Mouse (Mus musculus): ENCODE data around the gene Dffb. TPM values are rescaled to one million over a fixed set of nuclear protein-coding genes. Genes with fewer than 3 reads are reported as not detected.

Dffb gene
- polyA plus RNA-seq, 1 experiment from 2014 or later = 14.1 TPM

GRCm38 (mm10) chr4:153968063-153968462 lies 6.9 kb downstream of the Dffb start:
- no peak for ATAC-seq (ENCODE audit: low FRiP score, low TSS enrichment)
- WGBS = 79% methylated on average over 2 of the region's 2 CpGs
- H3K4me2 ChIP-seq (replicated peaks; ENCODE audit: low read depth, low read length) = no peak overlapping the region

GRCm38 (mm10) chr4:153967556-153967955 lies 7.4 kb downstream of the Dffb start:
- no peaks in the 10 kb centered on the region for H3K9me3 ChIP-seq (ENCODE audit: low read length)
- no peak overlapping the region for H3K9ac ChIP-seq (replicated peaks; ENCODE audit: low read length)
- H3K4me2 ChIP-seq (replicated peaks; ENCODE audit: low read depth, low read length) = no peak overlapping the region
- H3K4me1 ChIP-seq (ENCODE audit: insufficient read depth, low read length) = no peaks in the 10 kb centered on the region
- H3K36me3 ChIP-seq (ENCODE audit: insufficient read depth, low read length) = peaks cover 53% of the 10 kb centered on the region
- no peak overlapping the region for H3K4me3 ChIP-seq (ENCODE audit: low read length)
- H3K27ac ChIP-seq (ENCODE audit: low read length) = no peak overlapping the region
- 88% methylated on average over 2 of the region's 2 CpGs for WGBS
- no peaks in the 10 kb centered on the region for H3K27me3 ChIP-seq (ENCODE audit: insufficient read depth, low read length)
- no peak for ATAC-seq (ENCODE audit: low FRiP score, low TSS enrichment)

More at GRCm38 (mm10) chr4:153968063-153968462, 6.9 kb downstream of the Dffb start:
- Histone ChIP-seq H3K9ac (replicated peaks; ENCODE audit: low read length) (no peak overlapping the region), H3K36me3 (ENCODE audit: insufficient read depth, low read length) (peaks cover 48% of the 10 kb centered on the region), H3K9me3 (ENCODE audit: low read length) (no peaks in the 10 kb centered on the region), H3K4me1 (ENCODE audit: insufficient read depth, low read length) (no peaks in the 10 kb centered on the region), H3K27me3 (ENCODE audit: insufficient read depth, low read length) (no peaks in the 10 kb centered on the region), H3K27ac (ENCODE audit: low read length) (no peak overlapping the region), H3K4me3 (ENCODE audit: low read length) (no peak overlapping the region)

- 91% methylated on average over 5 of the region's 5 CpGs for WGBS
- no peak for ATAC-seq (ENCODE audit: low FRiP score, low TSS enrichment)
- H3K9me3 ChIP-seq (ENCODE audit: low read length) = no peaks in the 10 kb centered on the region
- no peak overlapping the region for H3K27ac ChIP-seq (ENCODE audit: low read length)
- no peak overlapping the region for H3K4me2 ChIP-seq (replicated peaks; ENCODE audit: low read depth, low read length)
- no peak overlapping the region for H3K9ac ChIP-seq (replicated peaks; ENCODE audit: low read length)
- H3K4me3 ChIP-seq (ENCODE audit: low read length) = no peak overlapping the region
- no peaks in the 10 kb centered on the region for H3K4me1 ChIP-seq (ENCODE audit: insufficient read depth, low read length)
- no peaks in the 10 kb centered on the region for H3K27me3 ChIP-seq (ENCODE audit: insufficient read depth, low read length)
- H3K36me3 ChIP-seq (ENCODE audit: insufficient read depth, low read length) = peaks cover 60% of the 10 kb centered on the region
Observed at GRCm38 (mm10) chr4:153966651-153967050, 8.3 kb downstream of the Dffb start.

GRCm38 (mm10) chr4:153962631-153963030 lies 12.3 kb downstream of the Dffb start:
- ATAC-seq (ENCODE audit: low FRiP score, low TSS enrichment) = no peak

GRCm38 (mm10) chr4:153957444-153958250 lies 17.3 kb downstream of the Dffb start:
- under 1% methylated on average over 37 of the region's 37 CpGs for WGBS
- Histone ChIP-seq H3K27me3 (ENCODE audit: insufficient read depth, low read length) (peaks cover 4% of the 10 kb centered on the region; the same call in 1 of the 2 replicates), H3K4me1 (ENCODE audit: insufficient read depth, low read length) (peaks cover 12% of the 10 kb centered on the region), H3K4me2 (replicated peaks; ENCODE audit: low read depth, low read length) (peak overlapping the region; percentile 73), H3K27ac (ENCODE audit: low read length) (peak overlapping the region; percentile 93), H3K9ac (replicated peaks; ENCODE audit: low read length) (peak overlapping the region; percentile 91), H3K9me3 (ENCODE audit: low read length) (no peaks in the 10 kb centered on the region), H3K4me3 (ENCODE audit: low read length) (peak overlapping the region; percentile 91), H3K36me3 (ENCODE audit: insufficient read depth, low read length) (peaks cover 28% of the 10 kb centered on the region)
- ATAC-seq (ENCODE audit: low FRiP score, low TSS enrichment) = peak; percentile 86

More at GRCm38 (mm10) chr4:153962631-153963030, 12.3 kb downstream of the Dffb start:
- H3K4me1 ChIP-seq (ENCODE audit: insufficient read depth, low read length) = peaks cover 12% of the 10 kb centered on the region
- no peak overlapping the region for H3K4me3 ChIP-seq (ENCODE audit: low read length)
- no peak overlapping the region for H3K4me2 ChIP-seq (replicated peaks; ENCODE audit: low read depth, low read length)
- no peak overlapping the region for H3K9ac ChIP-seq (replicated peaks; ENCODE audit: low read length)
- WGBS = 81% methylated on average over 7 of the region's 7 CpGs
- H3K36me3 ChIP-seq (ENCODE audit: insufficient read depth, low read length) = peaks cover 57% of the 10 kb centered on the region
- H3K9me3 ChIP-seq (ENCODE audit: low read length) = no peaks in the 10 kb centered on the region
- H3K27me3 ChIP-seq (ENCODE audit: insufficient read depth, low read length) = no peaks in the 10 kb centered on the region
- no peak overlapping the region for H3K27ac ChIP-seq (ENCODE audit: low read length)

GRCm38 (mm10) chr4:153956569-153957405 lies 18.1 kb downstream of the Dffb start, which contains the start of gene A430005L14Rik:
Gene A430005L14Rik, plus strand, starts transcription at chr4:153957237.
- WGBS = 2% methylated on average over 63 of the region's 67 CpGs
- Histone ChIP-seq H3K36me3 (ENCODE audit: insufficient read depth, low read length) (peaks cover 19% of the 10 kb centered on the region), H3K4me1 (ENCODE audit: insufficient read depth, low read length) (peaks cover 12% of the 10 kb centered on the region), H3K4me3 (ENCODE audit: low read length) (peak within 1 kb of the TSS; percentile 91), H3K9me3 (ENCODE audit: low read length) (no peaks in the 10 kb centered on the region), H3K27ac (ENCODE audit: low read length) (peak within 1 kb of the TSS; percentile 93), H3K4me2 (replicated peaks; ENCODE audit: low read depth, low read length) (peak within 1 kb of the TSS; percentile 73), H3K9ac (replicated peaks; ENCODE audit: low read length) (peak within 1 kb of the TSS; percentile 91), H3K27me3 (ENCODE audit: insufficient read depth, low read length) (peaks cover 4% of the 10 kb centered on the region; the same call in 1 of the 2 replicates)
- peak; percentile 96 for ATAC-seq (ENCODE audit: low FRiP score, low TSS enrichment)

- 87% methylated on average over 8 of the region's 8 CpGs for WGBS
- H3K9ac ChIP-seq (replicated peaks; ENCODE audit: low read length) = no peak overlapping the region
- H3K4me1 ChIP-seq (ENCODE audit: insufficient read depth, low read length) = peaks cover 12% of the 10 kb centered on the region
- H3K36me3 ChIP-seq (ENCODE audit: insufficient read depth, low read length) = peaks cover 9% of the 10 kb centered on the region; the same call in 1 of the 2 replicates
- H3K4me2 ChIP-seq (replicated peaks; ENCODE audit: low read depth, low read length) = no peak overlapping the region
- no peaks in the 10 kb centered on the region for H3K9me3 ChIP-seq (ENCODE audit: low read length)
- H3K4me3 ChIP-seq (ENCODE audit: low read length) = no peak overlapping the region
- no peak overlapping the region for H3K27ac ChIP-seq (ENCODE audit: low read length)
- peaks cover 4% of the 10 kb centered on the region; the same call in 1 of the 2 replicates for H3K27me3 ChIP-seq (ENCODE audit: insufficient read depth, low read length)
- no peak for ATAC-seq (ENCODE audit: low FRiP score, low TSS enrichment)
Observed at GRCm38 (mm10) chr4:153955651-153956050, 19.3 kb downstream of the Dffb start.

GRCm38 (mm10) chr4:153951692-153952091 lies 23.2 kb downstream of the Dffb start:
- Histone ChIP-seq H3K9me3 (ENCODE audit: low read length) (no peaks in the 10 kb centered on the region), H3K4me3 (ENCODE audit: low read length) (no peak overlapping the region), H3K9ac (replicated peaks; ENCODE audit: low read length) (no peak overlapping the region), H3K27ac (ENCODE audit: low read length) (no peak overlapping the region), H3K4me1 (ENCODE audit: insufficient read depth, low read length) (no peaks in the 10 kb centered on the region), H3K4me2 (replicated peaks; ENCODE audit: low read depth, low read length) (no peak overlapping the region), H3K36me3 (ENCODE audit: insufficient read depth, low read length) (no peaks in the 10 kb centered on the region), H3K27me3 (ENCODE audit: insufficient read depth, low read length) (peaks cover 7% of the 10 kb centered on the region; the same call in 1 of the 2 replicates)
- WGBS = 53% methylated on average over 5 of the region's 5 CpGs
- ATAC-seq (ENCODE audit: low FRiP score, low TSS enrichment) = no peak

GRCm38 (mm10) chr4:153951150-153951549 lies 23.8 kb downstream of the Dffb start:
- no peak overlapping the region for H3K4me3 ChIP-seq (ENCODE audit: low read length)
- ATAC-seq (ENCODE audit: low FRiP score, low TSS enrichment) = no peak
- H3K36me3 ChIP-seq (ENCODE audit: insufficient read depth, low read length) = no peaks in the 10 kb centered on the region
- no peaks in the 10 kb centered on the region for H3K9me3 ChIP-seq (ENCODE audit: low read length)
- no peak overlapping the region for H3K4me2 ChIP-seq (replicated peaks; ENCODE audit: low read depth, low read length)
- no peaks in the 10 kb centered on the region for H3K4me1 ChIP-seq (ENCODE audit: insufficient read depth, low read length)
- no peak overlapping the region for H3K27ac ChIP-seq (ENCODE audit: low read length)
- peaks cover 7% of the 10 kb centered on the region; the same call in 1 of the 2 replicates for H3K27me3 ChIP-seq (ENCODE audit: insufficient read depth, low read length)
- WGBS = 62% methylated on average over 3 of the region's 3 CpGs
- H3K9ac ChIP-seq (replicated peaks; ENCODE audit: low read length) = no peak overlapping the region

Measured in kidney, embryonic 16.5 days (tissue).